Mouse (Mus musculus) G1E (cell line): ENCODE results near the gene Nr2f1.
"Not testable (repeated sequence)": the region's sequence is repeated elsewhere in the genome, so short reads cannot be mapped to it uniquely, and the experiment has no call there.

Source experiments
- CTCF ChIP-seq: IDR thresholded peaks from 2 replicates; pipeline ENCODE4 v1.5.1; 2012; ENCODE audit warnings: low read depth, low read length, inconsistent platforms, mixed read lengths
- GATA1 ChIP-seq: IDR thresholded peaks from 2 replicates; pipeline ENCODE4 v1.6.1; 2012; ENCODE audit warnings: borderline replicate concordance, low read length, inconsistent platforms, mixed read lengths
- POLR2AphosphoS5 ChIP-seq: IDR thresholded peaks from 2 replicates; pipeline ENCODE4 v1.6.1; 2012; ENCODE audit warnings: low read depth, low read length, inconsistent platforms; ENCODE audit not compliant: insufficient replicate concordance
- TAL1 ChIP-seq: conservative IDR thresholded peaks from 2 replicates; pipeline ENCODE4 v1.6.1; 2012; ENCODE audit warnings: low read depth, low read length, inconsistent platforms, mixed read lengths

DNA sequence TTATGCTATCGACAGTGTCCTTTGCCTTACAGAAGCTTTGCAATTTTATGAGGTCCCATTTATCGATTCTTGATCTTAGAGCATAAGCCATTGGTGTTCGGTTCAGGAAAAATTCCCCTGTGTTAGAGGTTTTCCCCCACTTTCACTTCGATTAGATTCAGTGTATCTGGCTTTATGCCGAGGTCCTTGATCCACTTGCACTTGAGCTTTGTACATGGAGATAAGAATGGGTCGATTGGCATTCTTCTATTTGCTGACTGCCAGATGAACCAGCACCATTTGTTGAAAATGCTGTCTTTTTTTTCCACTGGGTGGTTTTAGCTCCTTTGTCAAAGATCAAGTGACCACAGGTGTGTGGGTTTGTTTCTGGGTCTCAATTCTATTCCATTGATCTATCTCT lies 20.7 kb upstream of the Nr2f1 start:
- TF ChIP-seq CTCF, GATA1, TAL1, POLR2AphosphoS5: not testable (repeated sequence)
